Mouse (Mus musculus) CH12.LX (cell line): ENCODE measurements around the gene Slc38a9. TPM values are rescaled to one million over a fixed set of nuclear protein-coding genes. Genes with fewer than 3 reads are reported as not detected.

Experiments
- DNase-seq: peaks from one replicate; pipeline ENCODE4 v3.0.0-alpha.2; 2013; ENCODE audit errors: extremely low read depth
- H3K27ac ChIP-seq: 2 replicates; pipeline ENCODE4 v1.5.1; 2012; ENCODE audit warnings: low read depth, mild to moderate bottlenecking, control low read depth, moderate library complexity; ENCODE audit not compliant: insufficient read depth
- H3K27me3 ChIP-seq: replicated peaks from 2 replicates; pipeline ENCODE3; 2012; ENCODE audit warnings: inconsistent platforms
- H3K36me3 ChIP-seq, 2 experiments: replicated peaks in 1 of 2; 2 replicates each; pipeline versions ENCODE3 to v1.6.1; 2012; ENCODE audit warnings: inconsistent platforms in 1 of 2, low read length in 1 of 2, mild to moderate bottlenecking in 1 of 2, mixed read lengths in 1 of 2, moderate library complexity in 1 of 2; ENCODE audit not compliant: control insufficient read depth in 1 of 2, insufficient read depth in 1 of 2
- H3K4me1 ChIP-seq, 2 experiments: 2 replicates each; pipeline ENCODE4 v1.6.1; 2012; ENCODE audit warnings: inconsistent platforms in 1 of 2, moderate library complexity in 1 of 2; ENCODE audit not compliant: insufficient read depth in 2 of 2, control insufficient read depth in 1 of 2
- H3K4me2 ChIP-seq: 2 replicates; pipeline ENCODE4 v1.6.1; 2012; ENCODE audit warnings: low read depth, mild to moderate bottlenecking, control low read depth; ENCODE audit not compliant: poor library complexity, insufficient read depth, severe bottlenecking
- H3K4me3 ChIP-seq, 3 experiments: fragments of 150-350 bp in 1 of 3; sonication (generic) in 1 of 3; replicated peaks in 1 of 3; 2 replicates each; pipeline versions ENCODE3 to v1.5.1; 2011 to 2012; ENCODE audit warnings: low read depth in 2 of 3, low read length in 2 of 3, mild to moderate bottlenecking in 2 of 3, moderate library complexity in 2 of 3, control low read depth in 1 of 3, improper control_type of control experiment in 1 of 3, inconsistent platforms in 1 of 3, mixed read lengths in 1 of 3; ENCODE audit not compliant: poor library complexity in 1 of 3
- H3K79me2 ChIP-seq: replicated peaks from 2 replicates; pipeline ENCODE4 v1.6.1; 2012; ENCODE audit warnings: mild to moderate bottlenecking, moderate library complexity; ENCODE audit not compliant: control insufficient read depth, poor library complexity, insufficient read depth, severe bottlenecking; ENCODE audit errors: extremely low read depth
- H3K9ac ChIP-seq: 2 replicates; pipeline ENCODE4 v1.6.1; 2012; ENCODE audit warnings: low read depth, mild to moderate bottlenecking, control low read depth, moderate library complexity; ENCODE audit not compliant: insufficient read depth
- H3K9me3 ChIP-seq: replicated peaks from 2 replicates; pipeline ENCODE3; 2012; ENCODE audit warnings: low read length, inconsistent platforms, mixed read lengths
- CHD1 ChIP-seq: IDR thresholded peaks from 2 replicates; pipeline ENCODE4 v1.6.1; 2012; ENCODE audit warnings: low read depth, low read length, improper control_type of control experiment, inconsistent platforms
- E2F4 ChIP-seq: IDR thresholded peaks from 2 replicates; pipeline ENCODE4 v1.6.1; 2011; ENCODE audit warnings: low read depth, low read length, improper control_type of control experiment; ENCODE audit not compliant: insufficient replicate concordance
- ELF1 ChIP-seq: IDR thresholded peaks from 2 replicates; pipeline ENCODE4 v1.6.1; 2014; ENCODE audit warnings: low read depth, mild to moderate bottlenecking, inconsistent platforms, low read length, improper control_type of control experiment
- EP300 ChIP-seq: IDR thresholded peaks from 2 replicates; pipeline ENCODE4 v1.6.1; 2011; ENCODE audit warnings: low read length, improper control_type of control experiment
- ETS1 ChIP-seq: conservative IDR thresholded peaks from 2 replicates; pipeline ENCODE4 v1.6.1; 2012; ENCODE audit warnings: low read depth, mild to moderate bottlenecking, inconsistent platforms, low read length, improper control_type of control experiment, moderate library complexity
- GABPA ChIP-seq: IDR thresholded peaks from 2 replicates; pipeline ENCODE4 v1.6.1; 2012; ENCODE audit warnings: low read depth, low read length, improper control_type of control experiment, inconsistent platforms; ENCODE audit not compliant: insufficient replicate concordance
- HCFC1 ChIP-seq: IDR thresholded peaks from 2 replicates; pipeline ENCODE4 v1.6.1; 2012; ENCODE audit warnings: low read depth, mild to moderate bottlenecking, inconsistent platforms, low read length, improper control_type of control experiment
- JUND ChIP-seq: conservative IDR thresholded peaks from 2 replicates; pipeline ENCODE4 v1.6.1; 2011; ENCODE audit warnings: low read depth, low read length, improper control_type of control experiment
- MAFK ChIP-seq: IDR thresholded peaks from 2 replicates; pipeline ENCODE4 v1.6.1; 2011; ENCODE audit warnings: low read length, improper control_type of control experiment; ENCODE audit not compliant: insufficient replicate concordance
- MEF2A ChIP-seq: IDR thresholded peaks from 2 replicates; pipeline ENCODE4 v1.6.1; 2014; ENCODE audit warnings: low read depth, mild to moderate bottlenecking, inconsistent platforms, low read length, improper control_type of control experiment, borderline replicate concordance
- MXI1 ChIP-seq: IDR thresholded peaks from 2 replicates; pipeline ENCODE4 v1.6.1; 2011; ENCODE audit warnings: mild to moderate bottlenecking, low read depth, low read length, improper control_type of control experiment
- MYC ChIP-seq: IDR thresholded peaks from 2 replicates; pipeline ENCODE4 v1.6.1; 2011; ENCODE audit warnings: low read depth, mild to moderate bottlenecking, improper control_type of control experiment, low read length
- NELFE ChIP-seq: IDR thresholded peaks from 2 replicates; pipeline ENCODE4 v1.6.1; 2011; ENCODE audit warnings: low read depth, low read length, improper control_type of control experiment
- PAX5 ChIP-seq: IDR thresholded peaks from 2 replicates; pipeline ENCODE4 v1.6.1; 2012; ENCODE audit warnings: low read length, inconsistent platforms, mixed read lengths
- RAD21 ChIP-seq: IDR thresholded peaks from 2 replicates; pipeline ENCODE4 v1.6.1; 2011; ENCODE audit warnings: low read depth, mild to moderate bottlenecking, low read length, improper control_type of control experiment, moderate library complexity
- SIN3A ChIP-seq: IDR thresholded peaks from 2 replicates; pipeline ENCODE4 v1.6.1; 2012; ENCODE audit warnings: low read length, improper control_type of control experiment, inconsistent platforms
- TBP ChIP-seq: conservative IDR thresholded peaks from 2 replicates; pipeline ENCODE4 v1.6.1; 2011; ENCODE audit warnings: low read depth, low read length, improper control_type of control experiment
- USF1 ChIP-seq: IDR thresholded peaks from 2 replicates; pipeline ENCODE4 v1.6.1; 2014; ENCODE audit warnings: low read depth, mild to moderate bottlenecking, inconsistent platforms, low read length, improper control_type of control experiment
- USF2 ChIP-seq: conservative IDR thresholded peaks from 2 replicates; pipeline ENCODE4 v1.6.1; 2011; ENCODE audit warnings: low read depth, low read length, improper control_type of control experiment
- ZC3H11A ChIP-seq: IDR thresholded peaks from 2 replicates; pipeline ENCODE4 v1.6.1; 2012; ENCODE audit warnings: low read depth, mild to moderate bottlenecking, inconsistent platforms, low read length, improper control_type of control experiment
- ZKSCAN1 ChIP-seq: IDR thresholded peaks from 2 replicates; pipeline ENCODE4 v1.6.1; 2012; ENCODE audit warnings: low read depth, inconsistent platforms, low read length, improper control_type of control experiment, borderline replicate concordance
- ZMIZ1 ChIP-seq: IDR thresholded peaks from 2 replicates; pipeline ENCODE4 v1.6.1; 2012; ENCODE audit warnings: low read depth, mild to moderate bottlenecking, inconsistent platforms, low read length, improper control_type of control experiment
- ZNF384 ChIP-seq: IDR thresholded peaks from 2 replicates; pipeline ENCODE4 v1.6.1; 2012; ENCODE audit warnings: low read depth, low read length, improper control_type of control experiment, inconsistent platforms
- dilution Hi-C: fragments of 300-500 bp; cut with MboI; formaldehyde crosslinking; loops from 2 replicates; pipeline ENCODE4 v1.14.3; 2020; ENCODE audit warnings: low sequenced_read_pairs; ENCODE audit not compliant: extremely low pct_unique_long_range_greater_than_20kb, extremely low pct_ligation_motif_present
- in situ Hi-C: fragments of 300-500 bp; cut with MboI; formaldehyde crosslinking; loops from 3 replicates; pipeline ENCODE4 v1.14.3; 2019; ENCODE audit warnings: low sequenced_read_pairs, low pct_ligation_motif_present, low pct_unique_long_range_greater_than_20kb, mixed read lengths
- polyA plus RNA-seq: library from polyadenylated mRNA; unstranded; fragments of >175 nt; gene quantifications from 2 replicates; pipeline ENCODE4 v1.2.1, GENCODE M21; 2012; ENCODE audit warnings: low read depth; ENCODE audit not compliant: insufficient read length
- total RNA-seq, 2 experiments: library from RNA; depleted of rRNA; stranded (reverse); fragments of 300-350 nt in 1 of 2; fragments of >200 nt in 1 of 2; gene quantifications; 2 replicates each; pipeline ENCODE4 v1.2.3; 2012 to 2014

The Slc38a9 gene
- total and polyA plus RNA-seq, 3 experiments: 7.8 to 10.4 (median 10.0) TPM

DNA sequence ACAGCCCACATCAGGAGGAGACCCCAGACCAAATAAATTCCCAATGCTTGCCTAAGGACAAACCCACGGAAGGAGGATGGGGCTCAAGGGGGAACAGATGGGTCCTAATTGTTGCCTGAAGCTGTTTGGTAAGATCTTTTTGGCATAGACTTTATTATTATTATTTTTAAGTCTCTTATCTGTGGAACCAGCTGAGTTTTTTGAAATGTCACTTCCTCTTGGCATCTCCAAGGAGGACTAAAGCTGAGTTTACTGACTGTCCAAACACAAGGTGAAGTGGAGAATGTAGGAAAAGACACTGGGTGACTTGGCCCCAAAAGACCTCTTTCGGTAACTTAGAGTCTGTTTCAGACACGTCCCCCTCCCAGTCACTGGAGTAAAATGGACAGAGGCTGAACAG lies 105.1 kb downstream of the Slc38a9 start:
- DNase-seq: no peak
- Histone ChIP-seq H3K9me3 (no peaks in the 10 kb centered on the region), H3K27ac (no peak overlapping the region), H3K4me1 (peaks cover 0 to 10% of the 10 kb centered on the region in 2 experiments; a peak in 2 of 4 replicates), H3K4me3 (no peak overlapping the region), H3K36me3 (no peaks in the 10 kb centered on the region), H3K4me2 (no peak overlapping the region), H3K9ac (no peak overlapping the region), H3K27me3 (no peaks in the 10 kb centered on the region), H3K79me2 (no peaks in the 10 kb centered on the region)
- in situ Hi-C loops (no loop called here), dilution Hi-C loops (no loop called here)
- no peak for TF ChIP-seq ZKSCAN1
- no peak for TF ChIP-seq ZMIZ1
- no peak for TF ChIP-seq HCFC1
- TF ChIP-seq NELFE: no peak
- no peak for TF ChIP-seq PAX5
- no peak for TF ChIP-seq EP300
- TF ChIP-seq USF1: no peak
- TF ChIP-seq E2F4: no peak
- no peak for TF ChIP-seq ETS1
- no peak for TF ChIP-seq MAFK
- TF ChIP-seq SIN3A: no peak
- TF ChIP-seq USF2: no peak
- no peak for TF ChIP-seq JUND
- no peak for TF ChIP-seq MYC
- no peak for TF ChIP-seq ZC3H11A
- TF ChIP-seq TBP: no peak
- no peak for TF ChIP-seq MEF2A
- no peak for TF ChIP-seq ELF1
- TF ChIP-seq ZNF384: no peak

DNA sequence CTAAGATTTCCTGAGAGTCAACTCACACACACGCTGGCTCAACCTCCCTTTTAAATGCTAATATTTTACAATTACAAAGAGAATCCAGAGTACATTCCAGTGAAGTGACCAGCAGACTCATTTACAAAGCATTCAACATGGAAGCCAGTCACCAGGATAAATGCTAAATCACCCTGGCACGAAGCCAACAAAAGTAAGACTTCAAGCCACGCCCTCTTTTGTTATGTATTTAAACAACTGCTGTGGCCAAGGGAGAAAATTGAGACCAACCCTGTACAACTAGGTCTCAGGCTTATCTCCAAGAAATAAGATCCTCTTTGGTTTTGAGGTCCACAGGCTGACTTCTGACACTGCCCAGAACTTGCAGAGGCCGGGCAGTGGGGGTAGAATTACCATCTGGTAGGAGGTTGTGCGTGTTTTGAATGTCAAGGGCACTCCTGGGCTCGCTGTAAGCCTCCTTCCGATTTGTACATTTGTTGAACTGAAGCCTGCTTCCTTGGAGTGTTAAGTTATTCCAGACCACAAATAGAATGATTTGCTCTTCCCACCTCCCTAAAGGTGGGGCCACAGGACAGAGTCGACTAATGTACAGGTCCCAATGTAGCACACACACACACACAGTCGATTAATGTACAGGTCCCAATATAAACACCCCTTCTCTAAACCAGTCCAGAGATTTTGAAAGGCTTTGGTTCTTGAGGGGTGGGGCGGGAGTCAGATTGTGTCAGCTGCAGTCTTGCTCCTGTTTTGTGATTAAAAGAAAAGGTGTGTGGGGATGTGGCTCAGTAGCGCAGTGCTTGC lies 110.2 kb downstream of the Slc38a9 start:
- no peak for DNase-seq
- H3K4me2 ChIP-seq: no peak overlapping the region
- no peak overlapping the region for H3K9ac ChIP-seq
- no peak overlapping the region for H3K4me3 ChIP-seq
- no peak for TF ChIP-seq RAD21
- no peak for TF ChIP-seq MXI1
- no peak for TF ChIP-seq GABPA
- TF ChIP-seq ZNF384: no peak
- no peak for TF ChIP-seq CHD1
- H3K79me2 ChIP-seq: no peaks in the 10 kb centered on the region
- dilution Hi-C loops (no loop called here), in situ Hi-C loops (no loop called here)
- no peak overlapping the region for H3K27ac ChIP-seq
- H3K4me1 ChIP-seq: peaks cover 2 to 34% of the 10 kb centered on the region in 2 experiments; a peak in 2 of 4 replicates
- no peaks in the 10 kb centered on the region for H3K9me3 ChIP-seq
- H3K36me3 ChIP-seq: no peaks in the 10 kb centered on the region
- H3K27me3 ChIP-seq: no peaks in the 10 kb centered on the region
